Mouse (Mus musculus): Measurements from ENCODE around the gene Got2.

The Got2 gene

DNA sequence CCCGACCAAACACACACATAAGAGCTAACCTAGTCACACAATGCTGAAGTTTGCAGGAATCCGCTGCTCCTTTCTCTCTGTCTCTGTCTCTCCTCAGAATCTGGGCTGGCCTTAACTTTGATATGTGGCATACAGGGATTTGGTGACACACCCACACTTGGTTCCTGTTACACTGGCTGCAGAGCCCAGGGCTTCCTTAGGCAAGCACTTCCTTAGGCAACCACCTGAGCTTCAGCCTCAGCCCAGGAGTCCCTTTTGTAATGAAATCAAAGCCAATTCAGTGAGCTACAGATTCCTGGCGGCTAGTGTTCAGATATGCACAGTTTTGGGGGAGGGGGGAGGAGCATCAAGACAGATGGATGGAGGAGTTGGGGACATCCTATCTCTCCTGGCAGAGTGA, 70.8 kb downstream of the Got2 start:
- DNase-seq: no peak

DNA sequence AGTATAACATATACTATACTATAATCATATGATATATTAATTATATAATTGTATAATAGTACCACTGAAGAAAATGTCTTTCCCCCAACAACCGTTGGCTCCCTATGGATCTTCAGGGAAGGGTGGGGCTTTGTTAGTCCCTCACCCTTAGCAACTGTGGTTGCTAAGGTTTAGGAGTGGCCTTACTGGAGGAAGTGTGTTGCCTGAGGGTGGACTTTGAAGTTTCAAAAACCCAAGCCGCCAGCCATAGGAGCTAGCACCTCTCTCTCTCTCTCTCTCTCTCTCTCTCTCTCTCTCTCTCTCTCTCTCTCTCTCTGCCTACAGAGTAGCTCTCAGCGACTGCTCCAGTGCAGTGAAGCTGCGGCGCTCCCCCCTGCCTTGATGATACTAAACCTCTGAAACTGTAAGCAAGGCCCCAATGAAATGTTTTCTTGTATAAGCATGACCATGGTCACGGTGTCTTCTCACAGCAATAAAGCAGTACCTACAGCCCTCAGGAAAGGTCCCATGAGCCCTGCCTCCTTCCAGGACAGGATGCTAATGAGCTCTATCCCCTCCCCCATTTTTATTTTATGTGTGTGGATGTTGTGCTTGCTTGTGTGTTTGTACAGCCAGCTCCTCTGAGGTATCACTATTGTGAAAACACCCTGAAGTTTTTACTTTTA, 72.2 kb downstream of the Got2 start:
- DNase-seq: no peak
